ENCODE assay signal across 25 mouse cellular contexts in the genomic region with DNA sequence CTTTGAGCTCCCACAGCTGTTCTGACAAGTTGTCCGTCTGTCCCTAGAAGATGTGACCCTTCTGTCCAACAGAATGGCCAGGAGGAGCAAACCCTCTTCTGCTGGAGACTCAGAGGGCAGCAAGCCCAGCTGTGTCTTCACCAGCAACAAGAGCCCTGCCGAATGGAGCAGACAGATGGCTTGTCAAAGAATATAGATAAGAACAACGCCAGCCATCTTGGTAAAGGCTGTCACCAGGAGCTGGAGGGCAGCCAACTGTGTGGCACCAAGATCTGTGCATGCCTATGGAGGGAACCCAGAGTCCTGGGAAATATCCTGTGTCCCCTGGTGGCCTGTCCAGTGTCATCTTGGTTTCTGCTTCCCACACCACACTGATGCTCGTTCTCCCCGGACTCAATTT. TPM values are rescaled to one million over a fixed set of nuclear protein-coding genes. Genes with fewer than 3 reads are reported as not detected.
DNase-seq lines count a peak whose midpoint lies in the region; ATAC-seq and TF ChIP-seq lines count a peak whose summit lies in the region.
"Had no signal": no experiment of that assay in that cellular context is flagged by ENCODE, and none has a peak within 500 bp of the region (broad histone marks: within the 10 kb centered on the region; RNA-seq: fewer than 3 reads in every experiment).

No protein-coding gene starts in this region.

- H3K36me3 ChIP-seq in liver, postnatal 0 days (replicated peaks; ENCODE audit: insufficient read depth, low read length): no peaks in the 10 kb centered on the region
- H3K36me3 ChIP-seq in forebrain, embryonic 10.5 days (replicated peaks): no peaks in the 10 kb centered on the region
- H3K36me3 ChIP-seq: embryonic facial prominence, embryonic 10.5 days; embryonic facial prominence, embryonic 12.5 days; forebrain, embryonic 12.5 days; G1E had no signal

- no peak for TF ChIP-seq CTCF in liver, postnatal 0 days (IDR thresholded peaks at IDR 0.05; ENCODE audit: low read depth)

- peak; percentile 16 for DNase-seq in adrenal gland, postnatal 14 days
- no peak for DNase-seq in adrenal gland, adult (ENCODE audit: inconsistent age in 2 of 2, low spot score in 1 of 2)
- DNase-seq in liver, postnatal 0 days: peak; percentile 20
- DNase-seq in liver: no peak
- DNase-seq in induced T-regulatory cell, adult 2 months (ENCODE audit: low read depth): peak; percentile 13
- no peak for DNase-seq in forebrain, embryonic 10.5 days (ENCODE audit: extremely low spot score, low spot score)
- no peak for DNase-seq in heart, postnatal 10 days
- DNase-seq: adrenal gland, adult 2 months; adrenal gland, postnatal 10 days; adrenal gland, postnatal 36 days; B cell, adult 2 months; cerebellum, adult 11-12 months; cerebellum, adult 2 months; cerebellum, adult 9-10 months; cerebellum, postnatal 25 days had no signal

- no peaks in the 10 kb centered on the region for H3K27me3 ChIP-seq in liver, postnatal 0 days (ENCODE audit: insufficient read depth, low read length)
- H3K27me3 ChIP-seq in forebrain, embryonic 10.5 days (ENCODE audit: poor library complexity, severe bottlenecking): no peaks in the 10 kb centered on the region
- H3K27me3 ChIP-seq: embryonic facial prominence, embryonic 12.5 days; forebrain, embryonic 12.5 days; Patski had no signal

- H3K9ac ChIP-seq in liver, postnatal 0 days (replicated peaks): no peak overlapping the region
- H3K9ac ChIP-seq: embryonic facial prominence, embryonic 12.5 days; forebrain, embryonic 12.5 days had no signal

- H3K4me2 ChIP-seq in liver, postnatal 0 days (ENCODE audit: low read depth, low read length): no peak overlapping the region
- H3K4me2 ChIP-seq: embryonic facial prominence, embryonic 12.5 days; forebrain, embryonic 12.5 days had no signal

- no peaks in the 10 kb centered on the region for H3K9me3 ChIP-seq in liver, postnatal 0 days (ENCODE audit: low read length)
- H3K9me3 ChIP-seq in forebrain, embryonic 10.5 days: no peaks in the 10 kb centered on the region
- H3K9me3 ChIP-seq: embryonic facial prominence, embryonic 10.5 days; embryonic facial prominence, embryonic 12.5 days; forebrain, embryonic 12.5 days; G1E had no signal

- H3K27ac ChIP-seq in liver, postnatal 0 days (ENCODE audit: low read depth): no peak overlapping the region
- H3K27ac ChIP-seq in forebrain, embryonic 10.5 days: no peak overlapping the region
- H3K27ac ChIP-seq: embryonic facial prominence, embryonic 10.5 days; embryonic facial prominence, embryonic 12.5 days; forebrain, embryonic 12.5 days had no signal

- H3K4me3 ChIP-seq in liver, postnatal 0 days (ENCODE audit: low read depth, low read length): no peak overlapping the region
- H3K4me3 ChIP-seq in forebrain, embryonic 10.5 days: no peak overlapping the region
- H3K4me3 ChIP-seq: embryonic facial prominence, embryonic 10.5 days; embryonic facial prominence, embryonic 12.5 days; forebrain, embryonic 12.5 days had no signal

- TF ChIP-seq EP300 in liver, postnatal 0 days (IDR thresholded peaks at IDR 0.05; ENCODE audit: low read depth): no peak

- WGBS in liver, postnatal 0 days (ENCODE audit: insufficient replicate concordance): 60% methylated on average over 5 of the region's 5 CpGs
- WGBS in forebrain, embryonic 10.5 days: 93% methylated on average over 5 of the region's 5 CpGs

- intact Hi-C loops in heart, postnatal 10 days (cut with DNase I): no loop called here

- ATAC-seq in liver, postnatal 0 days: no peak
- ATAC-seq in megakaryocyte-erythroid progenitor cell, adult 5-6 weeks (replicated peaks; ENCODE audit: low FRiP score, low TSS enrichment, poor library complexity, severe bottlenecking): peak; percentile 84
- ATAC-seq: activated CD4-positive, CD25-positive, alpha-beta regulatory T cell, adult 4 months; CD4-positive, CD25-positive, alpha-beta regulatory T cell, adult 4 months; forebrain, embryonic 14.5 days; forebrain, embryonic 16.5 days; Patski had no signal

- H3K4me1 ChIP-seq in liver, postnatal 0 days (ENCODE audit: insufficient read depth): no peaks in the 10 kb centered on the region
- peaks cover 12% of the 10 kb centered on the region for H3K4me1 ChIP-seq in forebrain, embryonic 10.5 days
- H3K4me1 ChIP-seq: embryonic facial prominence, embryonic 12.5 days had no signal

RNA-seq across cellular contexts. Expression of gene Fbxo47, which starts 24.0 kb away (rescaled TPM):
- 1.0 and 1.2 TPM in 2 replicates for total RNA-seq in adrenal gland, postnatal 14 days (2021)
- polyA plus RNA-seq in liver, postnatal 0 days (2015; fragmentation: Nextera tagmentation; extraction: Ambion mirVana): 0.26 and 0.27 TPM in 2 replicates
- 0.54 and 3.2 TPM in 2 replicates for total RNA-seq in megakaryocyte-erythroid progenitor cell, adult 5-6 weeks (2014; fragmentation: Nextera tagmentation)
- total RNA-seq in megakaryocyte-erythroid progenitor cell, adult 5-6 weeks (2017): 0.53 and 0.56 TPM in 2 replicates
- polyA plus RNA-seq in forebrain, embryonic 10.5 days (2016; fragmentation: Nextera tagmentation; extraction: Ambion mirVana): 0.64 and 0.91 TPM in 2 replicates
- under 1 TPM; 0.55 to 0.69 TPM for total RNA-seq in heart, postnatal 10 days (2021)
- polyA plus RNA-seq: adrenal gland, adult 2 months; G1E had no signal

Comparison
In these comparisons a context has a peak if more than half of its experiments do, and no peak if none do; other contexts are left out.
1. DNase-seq: peak in adrenal gland, postnatal 14 days (single experiment), liver, postnatal 0 days (single experiment) and induced T-regulatory cell, adult 2 months (single experiment); none in adrenal gland, adult (0 of 2), liver (single experiment), forebrain, embryonic 10.5 days (single experiment) and heart, postnatal 10 days (0 of 2).